ENCODE assay signal across 22 mouse cellular contexts in genomic region chr9:117008194-117008593, GRCm38 (mm10).
A peak's percentile ranks its signal among the peaks of the same experiment; 100 is the strongest.
DNase-seq lines count a peak whose midpoint lies in the region; ATAC-seq lines count a peak whose summit lies in the region.
"Had no signal": no experiment of that assay in that cellular context is flagged by ENCODE, and none has a peak within 500 bp of the region (broad histone marks: within the 10 kb centered on the region; RNA-seq: fewer than 3 reads in every experiment).

No protein-coding gene starts in this region.

- no peaks in the 10 kb centered on the region for H3K9me3 ChIP-seq in heart, embryonic 11.5 days (replicated peaks; ENCODE audit: control insufficient read depth, low read length)
- no peaks in the 10 kb centered on the region for H3K9me3 ChIP-seq in intestine, embryonic 14.5 days (ENCODE audit: control insufficient read depth, low read length)
- no peaks in the 10 kb centered on the region for H3K9me3 ChIP-seq in limb, embryonic 10.5 days (replicated peaks)
- H3K9me3 ChIP-seq: embryonic facial prominence, embryonic 13.5 days; forebrain, embryonic 12.5 days; heart, embryonic 15.5 days; hindbrain, embryonic 13.5 days had no signal

- H3K4me1 ChIP-seq in heart, embryonic 11.5 days (ENCODE audit: control insufficient read depth, insufficient read depth, low read length) = no peaks in the 10 kb centered on the region
- H3K4me1 ChIP-seq in intestine, embryonic 14.5 days (replicated peaks; ENCODE audit: control insufficient read depth, insufficient read depth, low read length) = no peaks in the 10 kb centered on the region
- H3K4me1 ChIP-seq in limb, embryonic 10.5 days = no peaks in the 10 kb centered on the region
- H3K4me1 ChIP-seq: forebrain, embryonic 12.5 days; heart, embryonic 15.5 days had no signal

- no peak overlapping the region for H3K4me2 ChIP-seq in heart, embryonic 11.5 days
- no peak overlapping the region for H3K4me2 ChIP-seq in intestine, embryonic 14.5 days (ENCODE audit: low read length)
- H3K4me2 ChIP-seq: embryonic facial prominence, embryonic 13.5 days; forebrain, embryonic 12.5 days; heart, embryonic 15.5 days; hindbrain, embryonic 13.5 days had no signal

- no peaks in the 10 kb centered on the region for H3K27me3 ChIP-seq in heart, embryonic 11.5 days (ENCODE audit: control insufficient read depth, insufficient read depth, low read length)
- H3K27me3 ChIP-seq in intestine, embryonic 14.5 days (replicated peaks; ENCODE audit: control insufficient read depth, insufficient read depth, low read length) = no peaks in the 10 kb centered on the region
- H3K27me3 ChIP-seq in limb, embryonic 10.5 days (ENCODE audit: low read depth, poor library complexity, severe bottlenecking) = no peaks in the 10 kb centered on the region
- H3K27me3 ChIP-seq: embryonic facial prominence, embryonic 13.5 days; forebrain, embryonic 12.5 days; heart, embryonic 15.5 days; hindbrain, embryonic 13.5 days had no signal

- no peak overlapping the region for H3K4me3 ChIP-seq in heart, embryonic 11.5 days (ENCODE audit: low read depth, low read length)
- H3K4me3 ChIP-seq in intestine, embryonic 14.5 days (ENCODE audit: low read depth, low read length) = no peak overlapping the region
- H3K4me3 ChIP-seq in limb, embryonic 10.5 days = no peak overlapping the region
- H3K4me3 ChIP-seq: embryonic facial prominence, embryonic 13.5 days; forebrain, embryonic 12.5 days; heart, embryonic 15.5 days; hindbrain, embryonic 13.5 days had no signal

- no peak for ATAC-seq in heart, embryonic 11.5 days (replicated peaks; ENCODE audit: insufficient number of reproducible peaks, low FRiP score, low TSS enrichment)
- ATAC-seq in intestine, embryonic 14.5 days (replicated peaks; ENCODE audit: low FRiP score, low TSS enrichment, low read depth) = no peak
- ATAC-seq: CD4-positive, CD25-positive, alpha-beta regulatory T cell, adult 4 months; forebrain, embryonic 16.5 days; hindbrain, postnatal 0 days had no signal

- peak; percentile 34 for DNase-seq in heart, adult 11 months
- peak; percentile 46 for DNase-seq in kidney, adult 9 months
- no peak for DNase-seq in kidney, postnatal 4 days
- DNase-seq in intestine, embryonic 14.5 days (ENCODE audit: low spot score) = peak; percentile 15
- DNase-seq in limb, embryonic 10.5 days (ENCODE audit: low spot score) = peak; percentile 15
- DNase-seq in adrenal gland, adult (ENCODE audit: inconsistent age in 2 of 2, low spot score in 1 of 2) = no peak
- DNase-seq: adrenal gland, postnatal 14 days; B cell, adult 2 months; cerebellum, adult 18-20 months; cerebellum, adult 9-11 months; cerebellum, postnatal 36 days; gastrocnemius, postnatal 10 days; heart, postnatal 14 days had no signal

- WGBS in heart, embryonic 11.5 days (ENCODE audit: insufficient replicate concordance) = 74% methylated on average over 1 of the region's 1 CpGs
- 63% methylated on average over 1 of the region's 1 CpGs for WGBS in intestine, embryonic 14.5 days
- WGBS in limb, embryonic 10.5 days = 86% methylated on average over 1 of the region's 1 CpGs

- H3K9ac ChIP-seq in heart, embryonic 11.5 days (ENCODE audit: low read depth, low read length) = no peak overlapping the region
- H3K9ac ChIP-seq in intestine, embryonic 14.5 days (ENCODE audit: low read length) = no peak overlapping the region
- H3K9ac ChIP-seq: embryonic facial prominence, embryonic 13.5 days; forebrain, embryonic 12.5 days; heart, embryonic 15.5 days; hindbrain, embryonic 13.5 days had no signal

- no peaks in the 10 kb centered on the region for H3K36me3 ChIP-seq in heart, embryonic 11.5 days (ENCODE audit: control insufficient read depth, insufficient read depth, low read length)
- H3K36me3 ChIP-seq in intestine, embryonic 14.5 days (ENCODE audit: control insufficient read depth, insufficient read depth, low read length) = no peaks in the 10 kb centered on the region
- no peaks in the 10 kb centered on the region for H3K36me3 ChIP-seq in limb, embryonic 10.5 days
- H3K36me3 ChIP-seq: embryonic facial prominence, embryonic 13.5 days; forebrain, embryonic 12.5 days; G1E; heart, embryonic 15.5 days; hindbrain, embryonic 13.5 days had no signal

- no peak overlapping the region for H3K27ac ChIP-seq in heart, embryonic 11.5 days (ENCODE audit: low read depth, low read length)
- H3K27ac ChIP-seq in intestine, embryonic 14.5 days (ENCODE audit: low read depth) = no peak overlapping the region
- H3K27ac ChIP-seq in limb, embryonic 10.5 days = no peak overlapping the region
- H3K27ac ChIP-seq: embryonic facial prominence, embryonic 13.5 days; forebrain, embryonic 12.5 days; heart, embryonic 15.5 days; hindbrain, embryonic 13.5 days; hindbrain, postnatal 0 days had no signal

Comparison
In these comparisons a context has a peak if more than half of its experiments do, and no peak if none do; other contexts are left out.
1. DNase-seq: peak in heart, adult 11 months (single experiment), kidney, adult 9 months (single experiment), intestine, embryonic 14.5 days (single experiment) and limb, embryonic 10.5 days (single experiment); none in kidney, postnatal 4 days (0 of 2) and adrenal gland, adult (0 of 2).